Mouse (Mus musculus) adrenal gland, adult 10 weeks (tissue): ENCODE measurements around the gene Gm6710. TPM values are rescaled to one million over a fixed set of nuclear protein-coding genes. Genes with fewer than 3 reads are reported as not detected.

Source experiments
- polyA plus RNA-seq: library from polyadenylated mRNA; stranded (reverse); fragments of 350-450 nt; fragmentation: Illumina TruSeq; extraction: RNeasy Lipid Tissue Mini Kit (QIAGEN cat#74804); gene quantifications from one replicate; pipeline ENCODE4 v1.2.3, GENCODE M21; 2014; ENCODE audit warnings: low read depth, low replicate concordance

Gene Gm6710
- polyA plus RNA-seq, result 75.9 TPM

DNA sequence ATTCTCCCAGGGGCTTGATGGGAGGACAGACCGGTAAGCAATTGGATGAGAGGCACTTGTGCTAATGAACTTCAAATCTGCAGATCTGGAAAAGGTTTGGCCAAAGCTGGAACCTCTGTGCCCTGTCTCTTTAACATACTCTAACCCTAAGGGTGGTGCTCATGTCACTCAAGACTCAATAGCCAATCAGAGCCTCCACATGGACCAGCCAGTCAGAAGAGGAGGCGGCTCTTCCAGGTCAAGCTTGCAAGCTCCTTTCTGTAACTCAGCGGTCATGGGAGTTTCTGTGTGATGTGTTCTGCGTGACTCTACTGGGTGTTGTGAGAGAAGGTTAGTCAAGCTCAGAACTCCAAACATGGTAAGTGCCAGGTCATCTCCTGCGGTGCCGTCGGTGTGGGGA lies at the start of gene Gm6710:
Gm6710 (plus strand) TSS at position 196 of the 400 bp plus-strand sequence.

Other genes with a start within 250 kb of the Gm6710 start
- gene Gm11007, start 225.2 kb upstream of the Gm6710 start, polyA plus RNA-seq, result not detected
- gene Zfp969, start 165.6 kb upstream of the Gm6710 start, polyA plus RNA-seq, result not detected
- not detected for gene Gm2007, start 127.7 kb upstream of the Gm6710 start, polyA plus RNA-seq
- gene Gm14288, start 68.1 kb upstream of the Gm6710 start, polyA plus RNA-seq, result 8.3 TPM
- gene Zfp966, start 61.9 kb downstream of the Gm6710 start, polyA plus RNA-seq, result 84.0 TPM
- gene Gm2026, start 96.1 kb downstream of the Gm6710 start, polyA plus RNA-seq, result 99.0 TPM